Mouse (Mus musculus) heart, embryonic 16.5 days (tissue): ENCODE measurements around the gene Snapc1. TPM values are rescaled to one million over a fixed set of nuclear protein-coding genes. Genes with fewer than 3 reads are reported as not detected.

Experiments used
- ATAC-seq: fragments of 200-750 bp; cut with Nextera tagmentation; replicated peaks from 2 replicates; pipeline ENCODE4 v1.8.0; 2017; ENCODE audit warnings: moderate number of reproducible peaks; ENCODE audit not compliant: insufficient read depth, low FRiP score; ENCODE audit errors: extremely low read depth
- H3K27ac ChIP-seq: fragments of 300-500 bp; sonication (generic); 2 replicates; pipeline ENCODE4 v1.5.1; 2014; ENCODE audit warnings: mild to moderate bottlenecking, low read length, control low read depth, moderate library complexity
- H3K27me3 ChIP-seq: fragments of 300-500 bp; sonication (generic); 2 replicates; pipeline ENCODE4 v1.6.1; 2014; ENCODE audit warnings: low read length, mixed read lengths; ENCODE audit not compliant: control insufficient read depth, insufficient read depth
- H3K36me3 ChIP-seq: fragments of 300-500 bp; sonication (generic); 2 replicates; pipeline ENCODE4 v1.6.1; 2014; ENCODE audit not compliant: control insufficient read depth, insufficient read depth
- H3K4me1 ChIP-seq: fragments of 300-500 bp; sonication (generic); 2 replicates; pipeline ENCODE4 v1.6.1; 2014; ENCODE audit warnings: low read length, mixed read lengths; ENCODE audit not compliant: control insufficient read depth, insufficient read depth
- H3K4me2 ChIP-seq: fragments of 300-500 bp; sonication (generic); 2 replicates; pipeline ENCODE4 v1.6.1; 2014; ENCODE audit warnings: low read depth, mild to moderate bottlenecking, control low read depth, low read length
- H3K4me3 ChIP-seq: fragments of 300-500 bp; sonication (generic); 2 replicates; pipeline ENCODE4 v1.5.1; 2014; ENCODE audit warnings: mild to moderate bottlenecking, control low read depth, low read length
- H3K9ac ChIP-seq: fragments of 300-500 bp; sonication (generic); 2 replicates; pipeline ENCODE4 v1.6.1; 2014; ENCODE audit warnings: low read length, control low read depth
- H3K9me3 ChIP-seq: fragments of 300-500 bp; sonication (generic); replicated peaks from 2 replicates; pipeline ENCODE4 v1.6.1; 2016; ENCODE audit warnings: low read length; ENCODE audit not compliant: control insufficient read depth
- WGBS: fragments of 180-500 bp; shearing (Covaris S2); extraction: QIAGEN DNeasy Blood & Tissue Kit; methylation state at CpG from one replicate; pipeline ENCODE4 v1.1.7; 2014; 5-methylcytosine and 5-hydroxymethylcytosine counted together
- polyA plus RNA-seq: library from polyadenylated mRNA; unstranded; fragments of >200 nt; fragmentation: Nextera tagmentation; extraction: Ambion mirVana; gene quantifications from 2 replicates; pipeline ENCODE4 v1.2.1, GENCODE M21; 2015

The Snapc1 gene
- polyA plus RNA-seq, 1 experiment from 2014 or later = 17.7 TPM

DNA sequence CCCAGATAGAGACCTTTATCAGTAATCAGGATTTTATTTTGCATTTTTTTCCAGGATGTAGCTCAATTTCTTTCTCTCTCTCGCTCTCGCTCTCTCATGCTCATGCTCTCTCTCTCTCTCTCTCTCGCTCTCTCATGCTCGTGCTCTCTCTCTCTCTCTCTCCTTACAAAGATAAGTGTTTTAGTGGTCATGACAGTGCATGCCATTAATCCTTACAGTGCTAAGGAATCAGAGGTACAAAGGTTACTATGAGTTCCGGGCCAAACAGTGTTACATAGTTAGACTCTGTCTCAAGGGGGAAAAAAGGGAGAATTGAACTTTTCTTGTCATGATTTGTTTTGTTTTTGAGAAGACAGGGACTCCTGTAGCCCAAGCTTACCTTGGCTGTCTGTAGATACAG is 15.4 kb downstream of the Snapc1 start:
- 87% methylated on average over 5 of the region's 5 CpGs for WGBS
- H3K9ac ChIP-seq = no peak overlapping the region
- H3K36me3 ChIP-seq = peaks cover 37% of the 10 kb centered on the region
- H3K4me2 ChIP-seq = no peak overlapping the region
- no peaks in the 10 kb centered on the region for H3K27me3 ChIP-seq
- no peak overlapping the region for H3K27ac ChIP-seq
- no peak overlapping the region for H3K4me3 ChIP-seq
- ATAC-seq = no peak
- no peaks in the 10 kb centered on the region for H3K9me3 ChIP-seq
- H3K4me1 ChIP-seq = peaks cover 7% of the 10 kb centered on the region

GRCm38 (mm10) chr12:73982533-73982932 is 18.3 kb downstream of the Snapc1 start:
- Histone ChIP-seq H3K4me3 (no peak overlapping the region), H3K27ac (no peak overlapping the region), H3K4me1 (peaks cover 7% of the 10 kb centered on the region), H3K36me3 (peaks cover 32% of the 10 kb centered on the region), H3K27me3 (no peaks in the 10 kb centered on the region), H3K9ac (no peak overlapping the region), H3K4me2 (no peak overlapping the region), H3K9me3 (no peaks in the 10 kb centered on the region)
- WGBS = 35% methylated on average over 14 of the region's 14 CpGs
- peak; percentile 92 for ATAC-seq

DNA sequence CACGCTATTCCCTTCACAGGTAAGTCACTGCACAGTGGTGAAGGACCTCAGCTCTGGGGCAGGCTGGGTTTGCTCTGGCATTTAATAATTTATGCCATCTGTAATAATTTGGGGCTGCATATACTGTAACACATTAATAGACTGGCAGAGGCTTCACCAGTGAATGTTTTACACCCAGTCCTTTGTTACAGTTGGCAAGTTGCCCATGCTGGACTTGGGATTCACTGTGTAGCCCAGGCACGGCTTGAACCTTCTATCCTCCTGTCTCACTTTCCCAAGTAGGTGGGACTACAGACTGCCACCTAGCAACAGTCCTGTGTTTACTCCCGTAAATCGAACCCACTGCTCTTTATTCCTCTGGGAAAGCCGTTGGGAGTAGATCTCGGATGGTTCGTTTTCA is 22.0 kb downstream of the Snapc1 start:
- no peak overlapping the region for H3K9ac ChIP-seq
- H3K36me3 ChIP-seq = peaks cover 18% of the 10 kb centered on the region
- H3K27ac ChIP-seq = no peak overlapping the region
- H3K9me3 ChIP-seq = no peaks in the 10 kb centered on the region
- no peaks in the 10 kb centered on the region for H3K27me3 ChIP-seq
- ATAC-seq = no peak
- WGBS = 81% methylated on average over 7 of the region's 7 CpGs
- H3K4me1 ChIP-seq = peaks cover 7% of the 10 kb centered on the region
- no peak overlapping the region for H3K4me3 ChIP-seq
- H3K4me2 ChIP-seq = no peak overlapping the region

DNA sequence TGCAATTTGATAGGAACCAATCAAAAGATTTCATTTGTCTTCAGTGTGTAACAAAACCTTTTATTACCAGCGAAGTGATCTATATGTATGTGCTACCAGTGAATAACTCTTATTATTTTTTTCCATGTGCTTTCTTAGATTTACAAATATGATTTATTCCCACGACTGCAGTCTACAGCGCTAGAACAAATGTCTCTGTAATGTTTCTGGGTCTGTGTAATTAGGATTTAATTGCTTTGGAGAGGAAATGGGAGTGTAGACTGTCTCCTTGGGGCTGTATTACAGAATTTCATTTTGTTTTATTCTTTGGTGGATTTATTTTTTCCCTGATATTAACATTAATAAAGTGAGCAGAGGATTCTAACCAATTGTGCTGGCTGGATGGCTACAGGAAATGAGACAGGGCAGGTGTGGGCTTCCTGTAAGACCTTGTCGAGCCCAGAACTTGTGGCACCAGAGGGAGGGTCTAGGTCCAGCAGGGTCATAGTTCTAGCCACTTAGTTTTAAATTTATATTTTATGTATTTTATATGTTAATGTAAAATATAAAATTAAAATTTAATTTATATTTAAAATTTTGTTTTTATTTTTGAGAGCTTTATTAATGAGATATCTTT is 24.2 kb downstream of the Snapc1 start:
- WGBS = 85% methylated on average over 4 of the region's 4 CpGs
- no peak overlapping the region for H3K27ac ChIP-seq
- peaks cover 15% of the 10 kb centered on the region for H3K36me3 ChIP-seq
- no peak for ATAC-seq
- no peaks in the 10 kb centered on the region for H3K27me3 ChIP-seq
- no peak overlapping the region for H3K9ac ChIP-seq
- no peak overlapping the region for H3K4me3 ChIP-seq
- no peak overlapping the region for H3K4me2 ChIP-seq
- no peaks in the 10 kb centered on the region for H3K4me1 ChIP-seq
- no peaks in the 10 kb centered on the region for H3K9me3 ChIP-seq

DNA sequence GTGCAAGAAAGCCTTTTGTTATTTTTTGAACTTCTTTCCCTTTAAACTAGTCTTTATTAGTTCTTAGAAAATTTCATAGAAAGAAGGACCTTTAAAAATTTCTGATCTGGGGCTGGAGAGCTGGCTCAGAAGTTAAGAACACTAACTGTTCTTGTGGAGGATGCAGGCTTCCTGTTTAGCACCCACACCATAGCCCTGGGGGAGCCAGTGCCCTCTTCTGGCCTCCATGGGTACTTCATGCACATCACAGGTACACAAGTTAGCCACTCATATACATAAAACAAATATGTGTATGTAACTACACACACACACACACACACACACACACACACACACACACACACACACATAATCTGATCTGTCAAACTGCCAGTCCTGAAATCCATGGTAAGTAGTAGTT is 25.3 kb downstream of the Snapc1 start:
- H3K27ac ChIP-seq = no peak overlapping the region
- peaks cover 10% of the 10 kb centered on the region; the same call in 1 of the 2 replicates for H3K36me3 ChIP-seq
- H3K9ac ChIP-seq = no peak overlapping the region
- no peak for ATAC-seq
- no peaks in the 10 kb centered on the region for H3K4me1 ChIP-seq
- H3K4me2 ChIP-seq = no peak overlapping the region
- H3K9me3 ChIP-seq = no peaks in the 10 kb centered on the region
- no peaks in the 10 kb centered on the region; the same call in 1 of the 2 replicates for H3K27me3 ChIP-seq
- no peak overlapping the region for H3K4me3 ChIP-seq

DNA sequence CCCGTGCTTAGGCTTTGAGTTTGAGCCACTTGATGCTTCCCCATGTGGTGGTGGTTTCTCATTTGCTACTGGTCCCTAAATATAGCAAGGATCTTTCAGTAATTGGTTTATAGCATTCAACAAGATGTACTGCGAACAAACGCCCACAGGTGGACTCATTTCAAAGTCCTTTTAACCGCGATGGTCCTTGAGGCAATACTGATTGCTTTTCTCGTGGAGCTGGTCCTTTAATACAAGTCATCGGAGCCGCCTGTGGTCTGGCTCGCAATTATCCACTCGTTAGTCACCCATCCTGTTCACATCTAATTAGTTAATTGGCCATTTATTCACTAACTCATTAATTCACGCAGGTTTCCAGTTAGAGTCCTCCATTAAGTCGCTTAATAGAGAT is 32.6 kb downstream of the Snapc1 start:
- H3K36me3 ChIP-seq = no peaks in the 10 kb centered on the region
- no peak for ATAC-seq
- WGBS = 64% methylated on average over 12 of the region's 12 CpGs
- peak overlapping the region; percentile 61; the same call in 1 of the 2 replicates for H3K4me3 ChIP-seq
- peaks cover 28% of the 10 kb centered on the region for H3K27me3 ChIP-seq
- H3K9ac ChIP-seq = no peak overlapping the region
- 0 out of 2 replicates have a peak, but pooled peaks cover 2% of the 10 kb centered on the region for H3K4me1 ChIP-seq
- no peak overlapping the region for H3K27ac ChIP-seq
- no peaks in the 10 kb centered on the region for H3K9me3 ChIP-seq
- H3K4me2 ChIP-seq = peak overlapping the region; percentile 95; the same call in 1 of the 2 replicates

GRCm38 (mm10) chr12:73997297-73998127 is 33.2 kb downstream of the Snapc1 start, which contains the start of gene Syt16:
Gene Syt16 (plus strand): TSS chr12:73997661.
- Histone ChIP-seq H3K36me3 (no peaks in the 10 kb centered on the region), H3K27ac (no peak within 1 kb of the TSS), H3K4me1 (0 out of 2 replicates have a peak, but pooled peaks cover 2% of the 10 kb centered on the region), H3K4me2 (peak within 1 kb of the TSS; percentile 95), H3K27me3 (peaks cover 28% of the 10 kb centered on the region), H3K4me3 (peak within 1 kb of the TSS; percentile 61), H3K9ac (peak within 1 kb of the TSS; percentile 67), H3K9me3 (no peaks in the 10 kb centered on the region)
- WGBS = 1% methylated on average over 53 of the region's 67 CpGs
- ATAC-seq = no peak

DNA sequence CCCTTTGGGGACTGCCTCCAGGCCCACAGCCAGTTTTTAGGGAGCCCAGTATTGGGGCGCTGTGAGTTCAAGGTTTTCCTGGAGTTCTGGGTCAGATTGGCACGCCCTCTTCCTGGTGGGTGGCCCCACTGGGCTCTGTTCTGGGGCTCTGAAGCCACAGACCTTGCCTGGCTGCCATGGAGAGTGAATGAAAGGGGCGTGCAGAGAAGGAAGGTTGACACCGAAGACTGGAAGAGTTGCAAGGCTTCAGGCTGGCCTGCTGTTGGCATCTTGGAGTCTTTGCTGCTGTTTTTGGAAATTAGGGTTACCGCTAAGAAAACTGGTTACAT is 33.8 kb downstream of the Snapc1 start:
- no peak overlapping the region for H3K27ac ChIP-seq
- H3K4me3 ChIP-seq = peak overlapping the region; percentile 61
- peak overlapping the region; percentile 95 for H3K4me2 ChIP-seq
- 55% methylated on average over 5 of the region's 5 CpGs for WGBS
- no peak overlapping the region for H3K9ac ChIP-seq
- no peak for ATAC-seq
- 0 out of 2 replicates have a peak, but pooled peaks cover 2% of the 10 kb centered on the region for H3K4me1 ChIP-seq
- no peaks in the 10 kb centered on the region for H3K9me3 ChIP-seq
- no peaks in the 10 kb centered on the region for H3K36me3 ChIP-seq
- H3K27me3 ChIP-seq = peaks cover 28% of the 10 kb centered on the region

DNA sequence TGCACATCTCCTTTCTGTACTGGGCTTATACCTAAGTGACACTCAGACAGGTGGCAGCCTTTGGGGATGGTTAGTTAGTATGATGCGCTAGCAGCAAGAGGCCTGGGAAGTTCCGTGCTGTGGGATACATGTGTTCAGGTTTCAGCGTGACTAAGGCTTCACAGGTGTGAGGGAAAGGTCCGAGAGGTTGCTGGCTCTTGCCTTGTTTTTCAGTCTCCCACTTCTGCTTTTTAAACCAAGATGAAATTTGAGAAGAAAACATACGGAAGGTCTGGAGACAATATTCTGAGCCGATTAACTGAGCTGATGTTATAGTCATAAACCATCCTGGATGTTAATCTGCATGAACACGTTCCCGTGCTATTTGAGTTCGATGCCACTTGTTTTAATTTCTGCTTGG is 38.2 kb downstream of the Snapc1 start:
- Histone ChIP-seq H3K4me1 (0 out of 2 replicates have a peak, but pooled peaks cover 2% of the 10 kb centered on the region), H3K27ac (no peak overlapping the region), H3K4me2 (no peak overlapping the region), H3K9me3 (no peaks in the 10 kb centered on the region), H3K9ac (no peak overlapping the region), H3K27me3 (peaks cover 14% of the 10 kb centered on the region), H3K36me3 (no peaks in the 10 kb centered on the region), H3K4me3 (no peak overlapping the region)
- 78% methylated on average over 9 of the region's 9 CpGs for WGBS
- no peak for ATAC-seq
